Mouse (Mus musculus): ENCODE data around the gene Kmt5c. TPM values are rescaled to one million over a fixed set of nuclear protein-coding genes. Genes with fewer than 3 reads are reported as not detected.
A peak's percentile ranks its signal among the peaks of the same experiment; 100 is the strongest.

The Kmt5c gene
- total and polyA plus RNA-seq, 2 experiments from 2014 or later, result 35.1 to 36.8 TPM

DNA sequence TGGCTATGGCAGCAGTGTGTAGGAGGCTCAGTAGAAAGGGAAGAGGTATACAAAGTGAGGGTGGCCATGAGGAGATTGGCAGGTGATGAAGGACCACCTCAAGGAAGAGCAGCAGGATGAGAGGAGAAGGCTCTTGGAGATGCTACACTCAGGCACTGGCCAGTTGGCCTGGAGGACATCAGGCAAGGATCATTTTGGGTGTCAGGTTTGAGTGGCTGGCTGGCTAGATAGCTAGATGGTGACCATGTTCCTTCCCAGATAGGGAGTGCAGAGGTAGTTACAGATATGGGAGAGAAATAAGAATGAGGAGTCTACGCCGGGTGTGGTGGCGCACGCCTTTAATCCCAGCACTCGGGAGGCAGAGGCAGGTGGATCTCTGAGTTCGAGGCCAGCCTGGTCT lies 5.0 kb downstream of the Kmt5c start:
- no peaks in the 10 kb centered on the region for H3K9me3 ChIP-seq (ENCODE audit: low read length)
- no peak for DNase-seq
- no peak overlapping the region for H3K4me2 ChIP-seq (ENCODE audit: low read depth)
- H3K36me3 ChIP-seq (ENCODE audit: insufficient read depth), result peaks cover 18% of the 10 kb centered on the region
- no peak overlapping the region for H3K9ac ChIP-seq
- no peak overlapping the region for H3K4me3 ChIP-seq (ENCODE audit: low read depth, low read length)
- no peak for ATAC-seq
- TF ChIP-seq CTCF (IDR thresholded peaks at IDR 0.05; ENCODE audit: low read depth), result no peak
- H3K27ac ChIP-seq (ENCODE audit: low read depth, low read length), result no peak overlapping the region
- H3K27me3 ChIP-seq (ENCODE audit: insufficient read depth, low read length), result no peaks in the 10 kb centered on the region
- peaks cover 13% of the 10 kb centered on the region; the same call in 1 of the 2 replicates for H3K4me1 ChIP-seq (ENCODE audit: insufficient read depth)
- 95% methylated on average over 5 of the region's 6 CpGs for WGBS

DNA sequence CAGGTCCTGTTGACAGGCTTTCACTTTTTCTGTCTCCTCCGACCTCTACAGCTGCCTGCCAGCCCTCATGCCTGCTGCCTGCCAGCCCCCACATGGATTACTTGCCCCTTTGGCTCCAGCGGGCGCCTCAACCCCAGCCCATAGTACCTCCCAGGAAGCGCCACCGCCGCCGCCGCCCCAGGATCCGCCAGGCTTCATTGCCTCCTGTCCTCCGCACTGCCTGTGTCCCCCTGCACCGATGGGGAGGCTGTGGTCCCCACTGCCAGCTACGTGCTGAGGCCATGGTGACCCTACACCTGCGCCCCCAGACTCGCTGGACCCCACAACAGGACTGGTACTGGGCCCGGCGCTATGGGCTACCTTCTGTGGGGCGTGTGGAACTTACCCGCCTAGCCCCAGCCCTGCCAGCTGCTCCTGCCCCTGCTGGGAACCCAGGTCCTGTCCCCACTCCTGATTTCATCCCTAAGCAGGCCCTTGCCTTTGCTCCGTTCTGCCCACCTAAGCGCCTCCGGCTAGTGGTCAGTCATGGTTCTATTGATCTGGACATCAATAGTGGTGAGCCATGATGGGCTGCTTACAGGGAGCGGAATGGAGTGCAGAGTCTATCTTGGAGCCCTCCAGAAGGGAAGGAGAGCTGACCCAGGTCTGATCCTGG lies 6.5 kb downstream of the Kmt5c start:
- Histone ChIP-seq H3K9ac (no peak overlapping the region), H3K4me2 (ENCODE audit: low read depth) (no peak overlapping the region), H3K27me3 (ENCODE audit: insufficient read depth, low read length) (no peaks in the 10 kb centered on the region), H3K27ac (ENCODE audit: low read depth, low read length) (no peak overlapping the region), H3K36me3 (ENCODE audit: insufficient read depth) (peaks cover 18% of the 10 kb centered on the region), H3K9me3 (ENCODE audit: low read length) (no peaks in the 10 kb centered on the region), H3K4me1 (ENCODE audit: insufficient read depth) (peaks cover 7% of the 10 kb centered on the region; the same call in 1 of the 2 replicates), H3K4me3 (ENCODE audit: low read depth, low read length) (no peak overlapping the region)
- no peak for DNase-seq
- WGBS, result 86% methylated on average over 22 of the region's 22 CpGs
- no peak for TF ChIP-seq CTCF (IDR thresholded peaks at IDR 0.05; ENCODE audit: low read depth)
- ATAC-seq, result no peak

DNA sequence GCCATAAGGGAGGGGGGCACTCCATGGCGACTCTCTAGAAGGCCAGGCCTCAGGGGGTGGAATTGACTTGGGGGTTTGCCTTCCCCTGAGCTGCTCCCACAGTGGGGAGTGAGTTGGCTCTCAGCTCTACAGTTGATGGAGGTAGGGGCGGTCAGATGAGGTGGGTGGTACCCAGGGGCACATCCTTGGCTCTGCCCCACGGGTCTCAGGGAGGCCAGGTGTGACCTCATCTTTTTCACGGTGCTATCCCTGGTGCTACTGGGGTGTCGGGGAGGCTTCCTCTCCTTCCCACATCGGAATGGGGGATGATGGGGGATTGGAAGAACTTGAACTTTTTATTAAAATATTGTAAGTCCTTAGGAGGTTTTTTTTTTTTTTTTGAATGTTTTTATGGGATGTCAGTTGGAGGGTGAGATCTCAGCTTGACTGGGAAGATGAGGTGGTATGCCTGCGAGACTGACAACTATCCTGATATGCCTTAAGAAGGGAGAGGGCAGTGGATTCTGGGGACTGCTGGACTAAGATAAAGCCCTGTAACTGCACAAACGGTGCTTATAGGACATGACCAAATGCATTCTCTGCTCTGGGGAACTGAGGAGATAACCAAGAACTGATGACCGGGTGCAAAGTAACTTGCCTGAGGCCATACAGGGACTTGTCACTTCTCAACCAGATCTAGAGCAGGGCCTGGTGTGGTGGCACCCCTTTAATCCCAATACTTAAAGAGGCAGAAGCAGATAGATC lies 7.4 kb downstream of the Kmt5c start:
- Histone ChIP-seq H3K9ac (no peak overlapping the region), H3K4me3 (ENCODE audit: low read depth, low read length) (no peak overlapping the region), H3K9me3 (ENCODE audit: low read length) (no peaks in the 10 kb centered on the region), H3K27ac (ENCODE audit: low read depth, low read length) (no peak overlapping the region), H3K4me2 (ENCODE audit: low read depth) (no peak overlapping the region), H3K27me3 (ENCODE audit: insufficient read depth, low read length) (no peaks in the 10 kb centered on the region), H3K4me1 (ENCODE audit: insufficient read depth) (no peaks in the 10 kb centered on the region), H3K36me3 (ENCODE audit: insufficient read depth) (peaks cover 18% of the 10 kb centered on the region)
- no peak for DNase-seq
- no peak for ATAC-seq
- TF ChIP-seq CTCF (IDR thresholded peaks at IDR 0.05; ENCODE audit: low read depth), result no peak
- WGBS, result 80% methylated on average over 9 of the region's 9 CpGs

DNA sequence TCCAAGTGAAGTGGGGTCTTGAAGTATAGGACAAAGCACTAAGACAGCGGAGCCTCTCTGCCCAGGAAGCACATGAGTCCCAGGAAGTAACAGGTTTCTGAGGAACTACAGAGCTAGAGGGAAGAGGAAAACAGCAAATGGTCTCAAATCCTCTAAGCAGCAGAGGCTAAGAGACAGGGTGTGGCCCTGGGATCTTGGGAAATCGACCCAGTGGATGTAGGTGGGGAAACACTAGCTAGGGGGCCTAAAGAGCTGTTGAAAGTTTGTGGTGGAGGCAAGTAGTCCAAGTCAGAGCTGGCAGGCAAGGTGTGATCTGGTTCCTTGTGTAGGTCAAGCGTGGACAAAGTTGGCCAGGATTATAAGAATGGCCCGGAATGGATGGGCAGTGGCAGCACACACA lies 8.4 kb downstream of the Kmt5c start:
- H3K9me3 ChIP-seq (ENCODE audit: low read length), result no peaks in the 10 kb centered on the region
- DNase-seq, result no peak
- 83% methylated on average over 4 of the region's 4 CpGs for WGBS

DNA sequence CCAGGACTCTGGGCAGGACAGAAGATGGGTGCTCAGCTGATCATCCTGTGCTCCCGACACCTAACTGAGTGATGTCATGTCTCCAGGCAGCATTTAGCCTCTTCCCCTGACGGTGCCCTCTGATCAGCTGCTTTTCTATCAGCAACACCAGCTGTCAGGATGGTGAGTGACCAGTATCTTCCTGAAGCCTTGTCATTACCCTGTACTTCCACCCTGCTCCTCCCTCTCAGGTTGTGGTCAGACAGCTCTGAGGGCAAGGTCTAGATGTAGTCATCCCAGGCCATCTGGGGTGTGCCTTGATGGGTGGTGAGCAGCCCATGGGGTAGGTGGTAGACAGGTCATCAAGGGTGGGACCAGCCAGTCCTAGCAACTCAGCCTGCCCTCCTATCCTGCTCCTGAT lies 9.3 kb downstream of the Kmt5c start:
- no peak for TF ChIP-seq CTCF (IDR thresholded peaks at IDR 0.05; ENCODE audit: low read depth)
- H3K36me3 ChIP-seq (ENCODE audit: insufficient read depth), result peaks cover 18% of the 10 kb centered on the region
- no peak for DNase-seq
- no peak for ATAC-seq
- no peak overlapping the region for H3K4me3 ChIP-seq (ENCODE audit: low read depth, low read length)
- no peaks in the 10 kb centered on the region for H3K9me3 ChIP-seq (ENCODE audit: low read length)
- H3K4me2 ChIP-seq (ENCODE audit: low read depth), result no peak overlapping the region
- no peak overlapping the region for H3K27ac ChIP-seq (ENCODE audit: low read depth, low read length)
- H3K4me1 ChIP-seq (ENCODE audit: insufficient read depth), result no peaks in the 10 kb centered on the region
- H3K27me3 ChIP-seq (ENCODE audit: insufficient read depth, low read length), result no peaks in the 10 kb centered on the region
- no peak overlapping the region for H3K9ac ChIP-seq
- 90% methylated on average over 2 of the region's 2 CpGs for WGBS

More for the DNA sequence above, 8.4 kb downstream of the Kmt5c start:
- Histone ChIP-seq H3K9ac (no peak overlapping the region), H3K4me3 (ENCODE audit: low read depth, low read length) (no peak overlapping the region), H3K27me3 (ENCODE audit: insufficient read depth, low read length) (no peaks in the 10 kb centered on the region), H3K4me2 (ENCODE audit: low read depth) (no peak overlapping the region), H3K36me3 (ENCODE audit: insufficient read depth) (peaks cover 18% of the 10 kb centered on the region), H3K4me1 (ENCODE audit: insufficient read depth) (no peaks in the 10 kb centered on the region), H3K27ac (ENCODE audit: low read depth, low read length) (no peak overlapping the region)
- TF ChIP-seq CTCF (IDR thresholded peaks at IDR 0.05; ENCODE audit: low read depth), result no peak
- ATAC-seq, result no peak

DNA sequence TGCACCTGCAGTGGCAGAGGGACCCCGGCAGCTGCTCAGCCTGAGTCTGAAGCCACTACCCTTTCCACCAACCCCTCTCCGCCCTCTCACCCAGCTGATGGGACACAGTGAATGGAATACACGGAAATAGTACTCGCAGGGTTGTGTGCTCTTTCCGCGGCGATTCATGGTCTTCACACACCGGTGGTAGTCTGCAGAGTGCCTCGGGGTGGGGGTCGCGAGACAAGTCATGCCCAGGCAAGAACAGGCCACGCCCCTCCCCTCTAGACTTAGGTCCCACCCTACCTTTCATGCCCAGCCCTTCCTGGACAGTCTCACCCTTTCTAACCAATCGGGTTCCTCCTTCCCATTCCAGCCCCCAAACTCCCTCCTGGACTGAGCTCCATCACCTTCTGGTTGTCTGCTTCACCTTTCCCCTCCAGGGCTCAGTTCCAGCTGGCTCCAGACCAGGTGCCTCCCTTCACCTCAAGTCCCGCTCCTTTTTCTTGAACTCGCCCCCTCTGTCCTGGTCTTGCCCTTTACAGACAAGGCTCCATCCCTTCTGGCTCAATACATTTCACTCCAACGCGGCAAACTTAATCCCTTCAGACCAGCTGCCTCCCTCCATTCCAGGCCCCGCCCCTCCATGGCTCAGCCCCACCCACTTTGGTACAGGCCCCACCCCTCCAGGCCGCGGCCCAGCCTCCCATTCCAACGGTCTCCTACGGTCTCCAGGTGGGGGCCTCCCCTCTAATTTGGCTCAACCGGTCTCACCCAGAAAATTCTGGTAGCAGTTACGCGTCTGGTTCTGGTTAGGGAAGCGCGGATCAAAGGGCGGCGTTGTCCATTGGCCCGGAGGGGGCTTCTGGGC lies 12.3 kb downstream of the Kmt5c start:
- 2% methylated on average over 30 of the region's 30 CpGs for WGBS
- ATAC-seq, result peak; percentile 42
- H3K4me3 ChIP-seq (ENCODE audit: low read depth, low read length), result peak overlapping the region; percentile 20

More for the DNA sequence above, 12.3 kb downstream of the Kmt5c start:
- H3K36me3 ChIP-seq (ENCODE audit: insufficient read depth), result no peaks in the 10 kb centered on the region
- no peak overlapping the region for H3K27ac ChIP-seq (ENCODE audit: low read depth, low read length)
- H3K4me1 ChIP-seq (ENCODE audit: insufficient read depth), result no peaks in the 10 kb centered on the region
- no peak for TF ChIP-seq CTCF (IDR thresholded peaks at IDR 0.05; ENCODE audit: low read depth)
- no peak for DNase-seq
- H3K27me3 ChIP-seq (ENCODE audit: insufficient read depth, low read length), result no peaks in the 10 kb centered on the region
- no peaks in the 10 kb centered on the region for H3K9me3 ChIP-seq (ENCODE audit: low read length)
- peak overlapping the region; percentile 48 for H3K4me2 ChIP-seq (ENCODE audit: low read depth)
- peak overlapping the region; percentile 14; the same call in 1 of the 2 replicates for H3K9ac ChIP-seq
